In the genomic region with DNA sequence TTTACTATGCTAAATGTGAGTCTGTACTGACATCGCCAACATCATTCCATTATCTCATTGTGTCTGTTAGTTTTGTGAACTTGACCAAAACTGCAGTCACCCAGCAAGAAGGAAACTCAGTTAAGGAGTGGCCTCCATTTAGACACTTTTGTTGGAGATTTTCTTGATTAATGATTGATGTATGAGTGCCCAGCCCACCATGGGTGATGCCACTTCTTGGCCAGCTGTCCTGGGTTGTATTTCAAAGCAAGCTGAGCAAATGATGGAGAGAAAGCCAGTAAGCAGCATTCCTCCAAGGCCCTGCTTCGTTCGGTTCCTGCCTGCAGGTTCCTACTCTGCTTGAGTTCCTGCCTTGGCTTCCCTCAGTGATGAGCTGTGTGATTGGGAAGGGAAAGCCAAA, we compare ENCODE assay signal across 36 mouse cellular contexts. TPM values are rescaled to one million over a fixed set of nuclear protein-coding genes. Genes with fewer than 3 reads are reported as not detected.
"Had no signal": no experiment of that assay in that cellular context is flagged by ENCODE, and none has a peak within 500 bp of the region (broad histone marks: within the 10 kb centered on the region; RNA-seq: fewer than 3 reads in every experiment).

No protein-coding gene starts in this region.

- H3K9ac ChIP-seq: heart, embryonic 13.5 days; heart, embryonic 15.5 days; hindbrain, embryonic 12.5 days; hindbrain, embryonic 14.5 days; intestine, embryonic 15.5 days; limb, embryonic 12.5 days; liver, embryonic 13.5 days had no signal

- H3K27ac ChIP-seq: heart, embryonic 13.5 days; heart, embryonic 15.5 days; hindbrain, embryonic 10.5 days; hindbrain, embryonic 12.5 days; hindbrain, embryonic 14.5 days; intestine, embryonic 15.5 days; layer of hippocampus, adult 2 months; left cerebral cortex, adult 2 months; limb, embryonic 10.5 days; limb, embryonic 12.5 days; liver, embryonic 13.5 days had no signal

- ATAC-seq: forebrain, embryonic 16.5 days; hindbrain, embryonic 16.5 days; inflammation-experienced regulatory T-cells, adult 6 months; intestine, embryonic 15.5 days; intestine, postnatal 0 days had no signal

- H3K27me3 ChIP-seq: heart, embryonic 13.5 days; heart, embryonic 15.5 days; hindbrain, embryonic 12.5 days; intestine, embryonic 15.5 days; limb, embryonic 12.5 days; liver, embryonic 13.5 days had no signal

- H3K4me2 ChIP-seq: heart, embryonic 11.5 days; heart, embryonic 13.5 days; heart, embryonic 15.5 days; hindbrain, embryonic 12.5 days; hindbrain, embryonic 14.5 days; intestine, embryonic 15.5 days; limb, embryonic 12.5 days; liver, embryonic 13.5 days had no signal

- H3K9me3 ChIP-seq: heart, embryonic 13.5 days; heart, embryonic 15.5 days; hindbrain, embryonic 10.5 days; hindbrain, embryonic 12.5 days; intestine, embryonic 15.5 days; limb, embryonic 10.5 days; limb, embryonic 12.5 days; liver, embryonic 13.5 days had no signal

- H3K4me1 ChIP-seq: hindbrain, embryonic 10.5 days; hindbrain, embryonic 12.5 days; limb, embryonic 10.5 days; limb, embryonic 12.5 days had no signal

- DNase-seq: gastrocnemius, postnatal 10 days; gastrocnemius, postnatal 25 days; heart, adult 2 months; heart, postnatal 14 days; heart, postnatal 36 days; kidney, adult 8-10 months; kidney, postnatal 10 days; kidney, postnatal 25 days; kidney, postnatal 4 days; liver; liver, embryonic 13.5 days had no signal

- H3K4me3 ChIP-seq: heart, adult 2 months; heart, embryonic 13.5 days; heart, embryonic 15.5 days; hindbrain, embryonic 10.5 days; hindbrain, embryonic 12.5 days; intestine, embryonic 15.5 days; layer of hippocampus, adult 2 months; left cerebral cortex, adult 2 months; limb, embryonic 10.5 days; limb, embryonic 12.5 days; liver, embryonic 13.5 days had no signal

RNA-seq across cellular contexts. Expression of a gene that starts 33.0 kb away (rescaled TPM):
- total RNA-seq: gastrocnemius, postnatal 4 days; granulocyte monocyte progenitor cell, adult 5-6 weeks; heart, postnatal 14 days; heart, postnatal 36 days had no signal
- polyA plus RNA-seq: heart, embryonic 11.5 days; heart, embryonic 13.5 days; heart, embryonic 15.5 days; hindbrain, embryonic 10.5 days; hindbrain, embryonic 12.5 days; intestine, embryonic 15.5 days; limb, embryonic 12.5 days had no signal

RNA-seq across cellular contexts. Expression of a gene that starts 37.2 kb away (rescaled TPM):
- total RNA-seq: gastrocnemius, postnatal 25 days; granulocyte monocyte progenitor cell, adult 5-6 weeks; heart, adult 2 months; heart, postnatal 14 days; heart, postnatal 36 days; layer of hippocampus, adult 2 months; layer of hippocampus, postnatal 10 days; layer of hippocampus, postnatal 25 days; left cerebral cortex, adult 2 months; left cerebral cortex, postnatal 14 days; left cerebral cortex, postnatal 36 days had no signal
- polyA plus RNA-seq: forebrain, embryonic 16.5 days; frontal cortex, adult 2 months; heart, adult 2 months; heart, embryonic 11.5 days; heart, embryonic 13.5 days; heart, embryonic 15.5 days; heart, postnatal 0 days; hindbrain, embryonic 10.5 days; hindbrain, embryonic 12.5 days; hindbrain, embryonic 14.5 days; hindbrain, embryonic 16.5 days; inflammation-experienced regulatory T-cells, adult 6 months; intestine, embryonic 15.5 days; intestine, postnatal 0 days; kidney, embryonic 16.5 days; limb, embryonic 10.5 days; limb, embryonic 12.5 days; limb, embryonic 14.5 days had no signal
